Mouse (Mus musculus) limb, embryonic 13.5 days (tissue): ENCODE results near the gene Rfpl4. TPM values are rescaled to one million over a fixed set of nuclear protein-coding genes. Genes with fewer than 3 reads are reported as not detected.
A peak's percentile ranks its signal among the peaks of the same experiment; 100 is the strongest.
"Not testable (repeated sequence)": the region's sequence is repeated elsewhere in the genome, so short reads cannot be mapped to it uniquely, and the experiment has no call there.

ENCODE experiments used
- ATAC-seq: fragments of 200-750 bp; cut with Nextera tagmentation; 2 replicates; pipeline ENCODE4 v1.8.0; 2017; ENCODE audit warnings: low read depth, moderate number of reproducible peaks, moderate TSS enrichment; ENCODE audit not compliant: low FRiP score
- H3K27ac ChIP-seq: fragments of 300-500 bp; sonication (generic); 2 replicates; pipeline ENCODE4 v1.5.1; 2015; ENCODE audit warnings: inconsistent platforms, mild to moderate bottlenecking, moderate library complexity
- H3K27me3 ChIP-seq: fragments of 300-500 bp; sonication (generic); 2 replicates; pipeline ENCODE4 v1.6.1; 2015; ENCODE audit warnings: mild to moderate bottlenecking, inconsistent platforms
- H3K36me3 ChIP-seq: fragments of 300-500 bp; sonication (generic); 2 replicates; pipeline ENCODE4 v1.6.1; 2015; ENCODE audit warnings: inconsistent platforms, mild to moderate bottlenecking, moderate library complexity
- H3K4me1 ChIP-seq: fragments of 300-500 bp; sonication (generic); 2 replicates; pipeline ENCODE4 v1.6.1; 2015; ENCODE audit warnings: inconsistent platforms
- H3K4me2 ChIP-seq: fragments of 300-500 bp; sonication (generic); replicated peaks from 2 replicates; pipeline ENCODE4 v1.6.1; 2015; ENCODE audit warnings: inconsistent platforms, mild to moderate bottlenecking, moderate library complexity
- H3K4me3 ChIP-seq: fragments of 300-500 bp; sonication (generic); 2 replicates; pipeline ENCODE4 v1.5.1; 2015; ENCODE audit warnings: moderate library complexity, mild to moderate bottlenecking, inconsistent platforms
- H3K9ac ChIP-seq: fragments of 300-500 bp; sonication (generic); 2 replicates; pipeline ENCODE4 v1.6.1; 2015; ENCODE audit warnings: mild to moderate bottlenecking, inconsistent platforms
- H3K9me3 ChIP-seq: fragments of 300-500 bp; sonication (generic); 2 replicates; pipeline ENCODE4 v1.6.1; 2016; ENCODE audit warnings: inconsistent platforms
- WGBS: fragments of 180-500 bp; shearing (Covaris S2); methylation state at CpG from one replicate; pipeline ENCODE4 v1.1.7; 2015; 5-methylcytosine and 5-hydroxymethylcytosine counted together
- polyA plus RNA-seq: library from polyadenylated mRNA; unstranded; fragments of >200 nt; fragmentation: Nextera tagmentation; extraction: Ambion mirVana; gene quantifications from 2 replicates; pipeline ENCODE4 v1.2.1, GENCODE M21; 2015

Rfpl4 gene
- polyA plus RNA-seq, 1 experiment from 2014 or later = not detected

DNA sequence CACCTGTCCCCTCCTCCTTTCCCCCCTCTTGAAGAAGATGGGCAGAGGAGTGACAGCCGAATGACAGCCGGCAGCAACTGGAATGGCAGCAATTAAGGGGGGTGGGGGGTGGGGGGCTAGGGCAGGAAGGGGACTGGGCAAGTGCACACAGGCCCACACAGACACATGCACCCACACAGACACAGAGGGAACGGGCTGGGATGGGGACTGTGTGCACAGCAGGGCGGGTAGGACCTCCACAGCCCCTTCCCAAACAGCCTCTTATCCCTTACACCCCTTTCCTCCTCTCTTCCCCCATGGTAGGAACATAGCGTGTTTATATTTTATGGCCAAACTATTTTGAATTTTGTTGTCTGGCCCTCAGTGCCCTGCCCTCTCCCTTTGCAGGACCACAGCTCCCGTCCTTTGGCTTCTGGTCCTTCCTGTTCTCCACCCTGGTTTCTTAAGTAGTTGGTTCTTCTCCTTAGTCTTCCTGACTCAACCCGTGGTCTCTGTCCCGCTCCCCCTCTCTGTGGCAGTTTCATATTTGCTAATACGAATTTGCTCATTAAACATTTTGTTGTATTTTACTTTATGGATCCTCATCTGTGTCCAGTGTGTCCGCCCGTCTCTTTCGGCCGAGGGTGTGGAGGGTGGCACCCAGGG, 37.3 kb downstream of the Rfpl4 start:
- 0 out of 2 replicates have a peak, but pooled peaks have one; percentile 13 for ATAC-seq
- peak overlapping the region; percentile 97 for H3K4me3 ChIP-seq
- peak overlapping the region; percentile 96; the same call in 1 of the 2 replicates for H3K9ac ChIP-seq
- H3K4me2 ChIP-seq = peak overlapping the region; percentile 87
- not testable (repeated sequence) for H3K9me3 ChIP-seq, H3K27me3 ChIP-seq
- 51% methylated on average over 9 of the region's 13 CpGs for WGBS
- peak overlapping the region; percentile 91; the same call in 1 of the 2 replicates for H3K27ac ChIP-seq
- H3K4me1 ChIP-seq = peaks cover 14% of the 10 kb centered on the region
- H3K36me3 ChIP-seq = peaks cover 56% of the 10 kb centered on the region

GRCm38 (mm10) chr7:5076931-5077330, 39.8 kb downstream of the Rfpl4 start:
- Histone ChIP-seq H3K27me3 (no peaks in the 10 kb centered on the region), H3K4me2 (no peak overlapping the region), H3K27ac (no peak overlapping the region), H3K4me1 (peaks cover 12% of the 10 kb centered on the region), H3K9me3 (no peaks in the 10 kb centered on the region), H3K9ac (no peak overlapping the region), H3K36me3 (peaks cover 69% of the 10 kb centered on the region), H3K4me3 (no peak overlapping the region)
- WGBS = 83% methylated on average over 2 of the region's 2 CpGs
- ATAC-seq = no peak

DNA sequence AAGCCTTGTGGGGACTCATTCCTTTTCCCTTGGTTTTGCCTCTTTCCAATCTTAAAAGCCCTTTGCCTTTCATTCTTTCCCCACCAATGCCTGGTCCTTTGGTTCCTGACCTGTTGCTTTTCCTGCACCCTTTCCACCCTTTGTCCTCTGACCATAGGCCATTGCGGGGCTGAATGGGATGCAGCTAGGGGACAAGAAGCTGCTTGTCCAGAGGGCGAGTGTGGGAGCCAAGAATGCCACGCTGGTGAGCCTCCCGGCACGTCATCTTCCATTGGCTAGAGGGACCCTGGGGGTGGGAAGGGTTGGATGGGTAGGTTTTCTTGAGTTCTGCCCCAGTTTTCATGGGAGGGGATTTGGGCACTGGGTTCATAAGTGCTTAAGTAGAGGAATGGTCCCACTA, 41.8 kb downstream of the Rfpl4 start:
- Histone ChIP-seq H3K27me3 (no peaks in the 10 kb centered on the region), H3K4me2 (no peak overlapping the region), H3K4me3 (no peak overlapping the region), H3K9ac (no peak overlapping the region), H3K27ac (no peak overlapping the region), H3K4me1 (no peaks in the 10 kb centered on the region), H3K36me3 (peaks cover 88% of the 10 kb centered on the region), H3K9me3 (no peaks in the 10 kb centered on the region)
- no peak for ATAC-seq
- WGBS = 89% methylated on average over 5 of the region's 5 CpGs

GRCm38 (mm10) chr7:5073586-5073985, 43.2 kb downstream of the Rfpl4 start:
- ATAC-seq = no peak
- no peak overlapping the region for H3K27ac ChIP-seq
- no peak overlapping the region for H3K9ac ChIP-seq
- no peaks in the 10 kb centered on the region for H3K9me3 ChIP-seq
- no peak overlapping the region for H3K4me2 ChIP-seq
- no peak overlapping the region for H3K4me3 ChIP-seq
- H3K27me3 ChIP-seq = no peaks in the 10 kb centered on the region
- no peaks in the 10 kb centered on the region for H3K4me1 ChIP-seq
- peaks cover 98% of the 10 kb centered on the region for H3K36me3 ChIP-seq
- WGBS = 95% methylated on average over 1 of the region's 1 CpGs

DNA sequence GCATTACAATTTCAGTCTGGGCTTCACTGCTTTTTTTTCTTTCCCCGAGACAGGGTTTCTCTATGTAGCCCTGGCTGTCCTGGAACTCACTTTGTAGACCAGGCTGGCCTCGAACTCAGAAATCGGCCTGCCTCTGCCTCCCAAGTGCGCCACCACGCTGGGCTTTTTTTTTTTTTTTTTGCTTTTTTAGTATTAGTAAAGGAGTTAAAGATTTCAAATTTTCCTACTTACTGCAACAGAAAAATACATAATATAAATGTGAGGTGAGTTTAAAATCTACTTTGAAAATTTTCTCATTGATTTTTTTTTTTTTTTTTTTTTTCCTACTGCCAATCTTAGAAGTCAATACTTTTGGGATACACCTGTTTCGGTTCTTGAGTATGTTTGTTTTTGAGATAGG, 51.9 kb downstream of the Rfpl4 start:
- peaks cover 41% of the 10 kb centered on the region for H3K36me3 ChIP-seq
- H3K27ac ChIP-seq = no peak overlapping the region
- peak overlapping the region; percentile 84; the same call in 1 of the 2 replicates for H3K4me2 ChIP-seq
- no peak for ATAC-seq
- H3K4me3 ChIP-seq = no peak overlapping the region
- peaks cover 33% of the 10 kb centered on the region for H3K4me1 ChIP-seq
- H3K9ac ChIP-seq = no peak overlapping the region
- WGBS = 92% methylated on average over 6 of the region's 6 CpGs
- no peaks in the 10 kb centered on the region for H3K27me3 ChIP-seq
- H3K9me3 ChIP-seq = no peaks in the 10 kb centered on the region

- Histone ChIP-seq H3K4me2 (peak overlapping the region; percentile 84), H3K27me3 (peaks cover 11% of the 10 kb centered on the region), H3K36me3 (peaks cover 17% of the 10 kb centered on the region), H3K4me1 (peaks cover 46% of the 10 kb centered on the region), H3K9me3 (no peaks in the 10 kb centered on the region), H3K27ac (peak overlapping the region; percentile 99), H3K9ac (peak overlapping the region; percentile 93), H3K4me3 (peak overlapping the region; percentile 75)
- ATAC-seq = peak; percentile 45
- under 1% methylated on average over 51 of the region's 51 CpGs for WGBS
Observed at GRCm38 (mm10) chr7:5062360-5063001, 54.3 kb downstream of the Rfpl4 start.

DNA sequence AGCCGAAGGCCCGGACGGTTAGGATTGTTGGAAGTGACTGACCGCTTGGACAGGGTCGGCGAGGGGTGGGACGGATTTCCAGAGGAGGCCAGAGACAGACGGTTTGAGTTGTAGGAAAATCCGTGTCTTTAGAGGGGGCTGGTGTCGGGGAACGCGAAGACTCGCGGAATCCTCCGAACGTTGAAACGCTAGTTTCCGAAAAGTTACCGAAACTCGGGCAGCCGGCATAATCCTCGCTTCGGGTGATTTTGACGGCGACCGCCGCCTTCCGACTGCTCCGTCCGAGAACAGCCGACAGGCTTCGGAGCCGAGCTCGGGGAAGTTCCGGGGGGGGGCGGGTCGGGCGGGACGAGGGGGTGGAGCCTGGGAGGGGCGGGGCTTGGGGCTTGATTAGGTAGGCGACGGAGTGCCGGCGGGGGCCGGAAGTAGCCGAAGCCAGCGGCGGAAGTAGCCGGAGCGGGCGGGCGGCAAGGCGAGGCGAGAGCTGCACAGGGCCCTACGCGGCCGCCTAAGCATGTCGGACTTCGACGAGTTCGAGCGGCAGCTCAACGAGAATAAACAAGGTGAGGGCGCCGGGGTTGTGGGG, 54.9 kb downstream of the Rfpl4 start, which contains the start of gene U2af2:
Gene U2af2, plus strand, starts transcription at position 370 of the 586 bp plus-strand sequence.
- peak within 1 kb of the TSS; percentile 75 for H3K4me3 ChIP-seq
- H3K36me3 ChIP-seq = peaks cover 11% of the 10 kb centered on the region
- peaks cover 17% of the 10 kb centered on the region for H3K27me3 ChIP-seq
- H3K9ac ChIP-seq = peak within 1 kb of the TSS; percentile 93
- under 1% methylated on average over 62 of the region's 65 CpGs for WGBS
- ATAC-seq = peak; percentile 77
- peaks cover 52% of the 10 kb centered on the region for H3K4me1 ChIP-seq
- peak within 1 kb of the TSS; percentile 99 for H3K27ac ChIP-seq
- H3K9me3 ChIP-seq = no peaks in the 10 kb centered on the region
- H3K4me2 ChIP-seq = peak within 1 kb of the TSS; percentile 89

GRCm38 (mm10) chr7:5060944-5061773, 55.6 kb downstream of the Rfpl4 start:
- Histone ChIP-seq H3K36me3 (peaks cover 4% of the 10 kb centered on the region), H3K4me2 (peak overlapping the region; percentile 89), H3K9me3 (no peaks in the 10 kb centered on the region), H3K27ac (peak overlapping the region; percentile 99), H3K9ac (peak overlapping the region; percentile 93), H3K4me3 (peak overlapping the region; percentile 75), H3K27me3 (peaks cover 21% of the 10 kb centered on the region), H3K4me1 (peaks cover 53% of the 10 kb centered on the region)
- WGBS = under 1% methylated on average over 60 of the region's 60 CpGs
- ATAC-seq = peak; percentile 89

- 4% methylated on average over 27 of the region's 27 CpGs for WGBS
Observed at GRCm38 (mm10) chr7:5060239-5060731, 56.5 kb downstream of the Rfpl4 start.

More at GRCm38 (mm10) chr7:5060239-5060731, 56.5 kb downstream of the Rfpl4 start:
- H3K27ac ChIP-seq = peak overlapping the region; percentile 99
- no peaks in the 10 kb centered on the region for H3K36me3 ChIP-seq
- no peak for ATAC-seq
- peaks cover 30% of the 10 kb centered on the region for H3K27me3 ChIP-seq
- peak overlapping the region; percentile 93 for H3K9ac ChIP-seq
- no peaks in the 10 kb centered on the region for H3K9me3 ChIP-seq
- H3K4me3 ChIP-seq = peak overlapping the region; percentile 75
- peak overlapping the region; percentile 89 for H3K4me2 ChIP-seq
- peaks cover 53% of the 10 kb centered on the region for H3K4me1 ChIP-seq
